Mouse (Mus musculus) left cerebral cortex, adult 9 months (tissue): ENCODE results near the gene Csde1.
A peak's percentile ranks its signal among the peaks of the same experiment; 100 is the strongest.

Experiments
- DNase-seq, 2 experiments: peaks; one replicate each; pipeline ENCODE4 v3.0.0; 2022; ENCODE audit warnings: low spot score in 2 of 2

Csde1 gene

GRCm38 (mm10) chr3:103058207-103059157, 38.3 kb downstream of the Csde1 start, which contains the start of gene Nras:
Gene Nras (plus strand): TSS chr3:103058285.
- DNase-seq: peak; percentile 69 to 89

GRCm38 (mm10) chr3:103066927-103067326, 46.7 kb downstream of the Csde1 start:
- DNase-seq: no peak

DNA sequence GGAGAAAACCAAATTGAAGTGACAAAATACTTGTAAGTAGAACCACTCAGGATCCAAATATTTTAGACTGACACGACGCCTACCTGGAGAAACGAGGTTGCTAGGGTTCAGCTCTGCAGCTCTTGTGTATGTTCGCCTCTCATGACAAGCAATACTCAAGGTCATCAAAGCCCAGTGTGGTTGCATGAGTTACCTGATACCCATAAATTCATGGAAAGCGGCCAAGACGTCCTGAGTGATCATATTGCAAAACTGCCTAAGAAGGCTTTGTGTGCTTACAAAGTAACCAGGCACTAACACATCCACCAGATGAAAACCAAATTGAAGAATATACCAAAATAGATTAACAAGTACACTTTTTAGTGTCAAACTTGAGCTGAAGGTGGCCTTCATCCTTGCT, 48.7 kb downstream of the Csde1 start:
- DNase-seq: no peak

DNA sequence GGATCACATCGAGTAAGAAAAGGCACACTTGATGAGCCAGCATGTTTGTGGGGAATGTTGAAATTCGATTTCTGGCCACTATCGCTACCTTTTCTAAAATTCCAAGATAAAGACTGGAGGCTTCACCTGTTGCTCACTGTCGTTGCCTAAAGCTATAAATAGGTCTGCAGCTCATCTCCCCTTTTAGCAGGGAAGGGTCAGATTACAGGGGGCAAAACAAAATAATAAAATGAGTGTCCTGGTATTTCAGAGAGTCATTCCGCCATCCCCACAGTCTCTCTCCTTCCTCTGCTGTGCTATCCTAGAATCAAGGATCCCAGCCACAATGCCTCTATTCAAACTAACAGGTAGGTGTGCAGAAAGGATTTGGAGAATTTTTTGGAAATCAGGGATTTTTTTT, 53.5 kb downstream of the Csde1 start, which contains the start of gene Ampd1:
Gene Ampd1, plus strand, starts transcription at position 244 of the 400 bp plus-strand sequence.
- no peak for DNase-seq

- no peak for DNase-seq
Observed at GRCm38 (mm10) chr3:103075871-103076270, 55.6 kb downstream of the Csde1 start.

DNA sequence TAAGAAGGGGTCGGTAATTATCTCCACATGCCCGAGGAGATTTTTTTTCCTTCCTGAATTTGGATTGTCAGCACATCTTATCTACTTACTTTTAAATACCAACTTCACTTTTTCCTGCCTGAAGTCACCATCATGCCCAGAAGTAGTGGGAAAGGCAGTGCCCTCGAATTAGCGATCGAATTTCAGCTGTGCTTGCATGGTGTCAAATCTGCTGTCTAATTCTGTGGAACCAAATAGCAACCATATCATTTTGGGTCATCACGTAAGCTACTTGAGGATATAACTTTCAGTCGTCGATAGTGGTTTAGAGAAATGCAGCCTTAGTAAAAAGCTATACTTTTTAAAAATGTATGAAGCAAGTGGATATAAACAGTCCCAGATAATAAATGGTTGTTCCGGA, 56.2 kb downstream of the Csde1 start:
- no peak for DNase-seq

GRCm38 (mm10) chr3:103079301-103079700, 59.1 kb downstream of the Csde1 start:
- DNase-seq: no peak

- no peak for DNase-seq
Observed at GRCm38 (mm10) chr3:103081051-103081450, 60.8 kb downstream of the Csde1 start.

GRCm38 (mm10) chr3:103081861-103082453, 61.7 kb downstream of the Csde1 start:
- no peak for DNase-seq

- DNase-seq: no peak
Observed at GRCm38 (mm10) chr3:103082761-103083160, 62.5 kb downstream of the Csde1 start.

GRCm38 (mm10) chr3:103085986-103086385, 65.8 kb downstream of the Csde1 start:
- DNase-seq: no peak

DNA sequence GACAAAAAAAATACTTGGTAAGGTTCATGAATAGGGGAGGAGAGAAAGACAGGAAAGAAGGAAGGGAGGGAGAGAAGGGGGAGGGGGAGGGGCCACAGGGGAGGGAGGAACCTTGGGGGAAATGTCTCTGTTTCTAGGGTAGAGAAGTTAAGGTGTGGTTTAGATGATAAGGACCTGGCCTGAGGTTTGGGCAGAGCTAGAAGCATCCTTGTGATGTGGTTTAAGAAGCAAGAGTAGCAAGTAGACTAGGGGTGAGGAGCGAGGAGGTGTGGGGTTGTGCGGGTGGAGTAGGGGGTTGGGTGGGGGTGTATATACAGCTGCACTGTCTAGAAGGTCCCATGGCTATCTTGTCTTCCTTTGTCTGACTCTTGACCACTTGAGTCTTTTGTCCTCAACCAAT, 71.5 kb downstream of the Csde1 start:
- no peak for DNase-seq

DNA sequence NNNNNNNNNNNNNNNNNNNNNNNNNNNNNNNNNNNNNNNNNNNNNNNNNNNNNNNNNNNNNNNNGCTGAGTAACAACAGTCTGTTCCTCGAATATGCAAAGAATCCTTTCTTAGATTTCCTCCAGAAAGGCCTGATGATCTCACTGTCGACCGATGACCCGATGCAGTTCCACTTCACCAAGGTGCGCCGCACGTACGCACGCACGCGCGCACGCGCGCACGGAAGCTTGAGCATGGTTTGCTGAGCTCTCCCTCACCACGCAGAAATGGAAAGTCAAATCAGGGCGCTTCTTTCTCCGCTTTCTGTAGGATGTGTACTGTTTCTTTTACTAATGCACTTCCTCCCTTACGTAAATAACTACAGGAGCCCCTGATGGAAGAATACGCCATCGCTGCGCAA, 78.4 kb downstream of the Csde1 start:
- no peak for DNase-seq

GRCm38 (mm10) chr3:103099667-103100066, 79.4 kb downstream of the Csde1 start:
- DNase-seq: no peak

- no peak for DNase-seq
Observed at GRCm38 (mm10) chr3:103100735-103101134, 80.5 kb downstream of the Csde1 start.

DNA sequence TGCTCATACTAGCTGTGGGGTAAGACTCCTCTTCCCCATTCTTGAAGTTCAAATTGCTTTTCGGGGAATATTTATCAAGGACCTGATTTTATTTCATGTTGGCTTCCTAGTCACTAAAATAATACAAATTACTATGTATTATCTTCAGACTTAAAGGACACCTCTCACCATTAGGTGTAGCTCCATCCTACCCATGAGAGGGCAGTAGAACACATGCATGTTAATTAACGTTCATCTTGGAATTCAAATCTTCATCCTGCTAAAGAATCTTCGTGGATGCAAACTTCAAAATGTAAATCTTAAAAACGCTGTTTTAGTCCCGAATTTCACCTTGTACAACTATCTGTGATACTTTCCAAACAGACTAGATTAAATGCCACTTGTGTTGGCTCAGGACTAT, 81.0 kb downstream of the Csde1 start:
- no peak for DNase-seq

GRCm38 (mm10) chr3:103101909-103102308, 81.7 kb downstream of the Csde1 start:
- no peak for DNase-seq

GRCm38 (mm10) chr3:103102454-103103390, 82.5 kb downstream of the Csde1 start, which contains the start of gene Dennd2c:
Gene Dennd2c (plus strand): TSS chr3:103102604.
- DNase-seq: peak; percentile 19 to 69
